Mouse (Mus musculus) midbrain, embryonic 13.5 days (tissue): ENCODE data around the gene Fhod1. TPM values are rescaled to one million over a fixed set of nuclear protein-coding genes. Genes with fewer than 3 reads are reported as not detected.
A peak's percentile ranks its signal among the peaks of the same experiment; 100 is the strongest.

Source experiments
- ATAC-seq: fragments of 200-750 bp; cut with Nextera tagmentation; 2 replicates; pipeline ENCODE4 v1.8.0; 2017; ENCODE audit warnings: mild to moderate bottlenecking, moderate TSS enrichment, moderate library complexity
- H3K27ac ChIP-seq: fragments of 300-500 bp; sonication (generic); 2 replicates; pipeline ENCODE4 v1.5.1; 2015; ENCODE audit warnings: inconsistent platforms, mild to moderate bottlenecking, moderate library complexity
- H3K27me3 ChIP-seq: fragments of 300-500 bp; sonication (generic); 2 replicates; pipeline ENCODE4 v1.6.1; 2015; ENCODE audit warnings: mild to moderate bottlenecking, inconsistent platforms
- H3K36me3 ChIP-seq: fragments of 300-500 bp; sonication (generic); 2 replicates; pipeline ENCODE4 v1.6.1; 2015; ENCODE audit warnings: mild to moderate bottlenecking, inconsistent platforms
- H3K4me1 ChIP-seq: fragments of 300-500 bp; sonication (generic); replicated peaks from 2 replicates; pipeline ENCODE4 v1.6.1; 2015; ENCODE audit warnings: inconsistent platforms
- H3K4me2 ChIP-seq: fragments of 300-500 bp; sonication (generic); replicated peaks from 2 replicates; pipeline ENCODE4 v1.6.1; 2015; ENCODE audit warnings: moderate library complexity, mild to moderate bottlenecking, inconsistent platforms
- H3K4me3 ChIP-seq: fragments of 300-500 bp; sonication (generic); replicated peaks from 2 replicates; pipeline ENCODE4 v1.5.1; 2015; ENCODE audit warnings: mild to moderate bottlenecking, inconsistent platforms
- H3K9ac ChIP-seq: fragments of 300-500 bp; sonication (generic); replicated peaks from 2 replicates; pipeline ENCODE4 v1.6.1; 2015; ENCODE audit warnings: mild to moderate bottlenecking, inconsistent platforms
- H3K9me3 ChIP-seq: fragments of 300-500 bp; sonication (generic); 2 replicates; pipeline ENCODE4 v1.6.1; 2016; ENCODE audit warnings: mild to moderate bottlenecking, inconsistent platforms
- WGBS: fragments of 180-500 bp; shearing (Covaris S2); methylation state at CpG from one replicate; pipeline ENCODE4 v1.1.7; 2015; 5-methylcytosine and 5-hydroxymethylcytosine counted together
- polyA plus RNA-seq: library from polyadenylated mRNA; unstranded; fragments of >200 nt; fragmentation: Nextera tagmentation; extraction: Ambion mirVana; gene quantifications from 2 replicates; pipeline ENCODE4 v1.2.1, GENCODE M21; 2015

Gene Fhod1
- polyA plus RNA-seq, 1 experiment from 2014 or later: 0.57 TPM

- ATAC-seq: no peak
- Histone ChIP-seq H3K9me3 (no peaks in the 10 kb centered on the region), H3K4me2 (no peak overlapping the region), H3K27me3 (no peaks in the 10 kb centered on the region), H3K9ac (no peak overlapping the region), H3K27ac (no peak overlapping the region), H3K4me1 (no peaks in the 10 kb centered on the region), H3K36me3 (peaks cover 96% of the 10 kb centered on the region), H3K4me3 (no peak overlapping the region)
- 87% methylated on average over 1 of the region's 1 CpGs for WGBS
Measured at GRCm38 (mm10) chr8:105311718-105312117, 36.0 kb downstream of the Fhod1 start.

GRCm38 (mm10) chr8:105310118-105310517 lies 37.6 kb downstream of the Fhod1 start:
- Histone ChIP-seq H3K36me3 (peaks cover 84% of the 10 kb centered on the region), H3K9me3 (no peaks in the 10 kb centered on the region)
- 88% methylated on average over 8 of the region's 8 CpGs for WGBS

GRCm38 (mm10) chr8:105309142-105309847 lies 38.5 kb downstream of the Fhod1 start:
- no peak overlapping the region for H3K27ac ChIP-seq
- no peak overlapping the region for H3K4me3 ChIP-seq
- peaks cover 83% of the 10 kb centered on the region for H3K36me3 ChIP-seq
- WGBS: 83% methylated on average over 15 of the region's 15 CpGs
- no peaks in the 10 kb centered on the region for H3K9me3 ChIP-seq
- no peaks in the 10 kb centered on the region for H3K27me3 ChIP-seq
- no peak overlapping the region for H3K4me2 ChIP-seq
- no peak overlapping the region for H3K9ac ChIP-seq
- no peak for ATAC-seq
- peaks cover 20% of the 10 kb centered on the region for H3K4me1 ChIP-seq

More at GRCm38 (mm10) chr8:105310118-105310517, 37.6 kb downstream of the Fhod1 start:
- Histone ChIP-seq H3K27ac (no peak overlapping the region), H3K4me1 (peaks cover 13% of the 10 kb centered on the region), H3K9ac (no peak overlapping the region), H3K4me3 (no peak overlapping the region), H3K27me3 (no peaks in the 10 kb centered on the region), H3K4me2 (no peak overlapping the region)
- no peak for ATAC-seq

- Histone ChIP-seq H3K4me3 (no peak overlapping the region), H3K27ac (no peak overlapping the region), H3K4me1 (peaks cover 21% of the 10 kb centered on the region), H3K4me2 (no peak overlapping the region), H3K36me3 (peaks cover 83% of the 10 kb centered on the region), H3K27me3 (no peaks in the 10 kb centered on the region), H3K9me3 (no peaks in the 10 kb centered on the region), H3K9ac (no peak overlapping the region)
- no peak for ATAC-seq
- 93% methylated on average over 10 of the region's 10 CpGs for WGBS
Measured at GRCm38 (mm10) chr8:105308428-105308827, 39.3 kb downstream of the Fhod1 start.

GRCm38 (mm10) chr8:105307670-105308069 lies 40.1 kb downstream of the Fhod1 start:
- ATAC-seq: no peak
- Histone ChIP-seq H3K36me3 (peaks cover 83% of the 10 kb centered on the region), H3K27me3 (no peaks in the 10 kb centered on the region), H3K9me3 (no peaks in the 10 kb centered on the region), H3K4me2 (no peak overlapping the region), H3K4me3 (no peak overlapping the region), H3K9ac (no peak overlapping the region), H3K4me1 (peaks cover 21% of the 10 kb centered on the region), H3K27ac (no peak overlapping the region)
- 94% methylated on average over 13 of the region's 13 CpGs for WGBS

GRCm38 (mm10) chr8:105306146-105306691 lies 41.5 kb downstream of the Fhod1 start:
- H3K4me1 ChIP-seq: peaks cover 21% of the 10 kb centered on the region
- H3K27me3 ChIP-seq: no peaks in the 10 kb centered on the region
- H3K9me3 ChIP-seq: no peaks in the 10 kb centered on the region
- H3K27ac ChIP-seq: no peak overlapping the region
- no peak overlapping the region for H3K4me3 ChIP-seq
- H3K36me3 ChIP-seq: peaks cover 82% of the 10 kb centered on the region
- ATAC-seq: peak; percentile 4
- peak overlapping the region; percentile 54; the same call in 1 of the 2 replicates for H3K9ac ChIP-seq
- WGBS: 66% methylated on average over 5 of the region's 5 CpGs
- H3K4me2 ChIP-seq: peak overlapping the region; percentile 45

GRCm38 (mm10) chr8:105305211-105306145 lies 42.3 kb downstream of the Fhod1 start, which contains the start of gene Elmo3:
Gene Elmo3 (plus strand): TSS chr8:105305601.
- Histone ChIP-seq H3K36me3 (peaks cover 85% of the 10 kb centered on the region), H3K27ac (no peak within 1 kb of the TSS; the same call in 1 of the 2 replicates), H3K4me3 (no peak within 1 kb of the TSS)

GRCm38 (mm10) chr8:105304325-105305210 lies 43.2 kb downstream of the Fhod1 start:
- Histone ChIP-seq H3K36me3 (peaks cover 86% of the 10 kb centered on the region), H3K4me3 (no peak overlapping the region), H3K27ac (no peak overlapping the region; the same call in 1 of the 2 replicates), H3K4me1 (peaks cover 21% of the 10 kb centered on the region), H3K4me2 (no peak overlapping the region), H3K9ac (no peak overlapping the region), H3K9me3 (no peaks in the 10 kb centered on the region), H3K27me3 (no peaks in the 10 kb centered on the region)
- ATAC-seq: peak; percentile 12; the same call in 1 of the 2 replicates
- WGBS: 75% methylated on average over 9 of the region's 9 CpGs

More at GRCm38 (mm10) chr8:105305211-105306145, 42.3 kb downstream of the Fhod1 start, which contains the start of gene Elmo3:
- 11% methylated on average over 30 of the region's 30 CpGs for WGBS
- Histone ChIP-seq H3K4me1 (peaks cover 21% of the 10 kb centered on the region), H3K9me3 (no peaks in the 10 kb centered on the region), H3K9ac (peak within 1 kb of the TSS; percentile 54), H3K27me3 (no peaks in the 10 kb centered on the region), H3K4me2 (peak within 1 kb of the TSS; percentile 45)
- peak; percentile 59 for ATAC-seq

- no peaks in the 10 kb centered on the region for H3K9me3 ChIP-seq
- no peak for ATAC-seq
- no peak overlapping the region for H3K27ac ChIP-seq
- H3K4me2 ChIP-seq: no peak overlapping the region
- no peak overlapping the region for H3K4me3 ChIP-seq
- H3K4me1 ChIP-seq: peaks cover 28% of the 10 kb centered on the region
- peaks cover 83% of the 10 kb centered on the region for H3K36me3 ChIP-seq
- no peak overlapping the region for H3K9ac ChIP-seq
- no peaks in the 10 kb centered on the region for H3K27me3 ChIP-seq
- WGBS: 91% methylated on average over 9 of the region's 9 CpGs
Measured at GRCm38 (mm10) chr8:105303874-105304273, 43.9 kb downstream of the Fhod1 start.

GRCm38 (mm10) chr8:105303396-105303795 lies 44.4 kb downstream of the Fhod1 start:
- 88% methylated on average over 8 of the region's 8 CpGs for WGBS
- Histone ChIP-seq H3K4me1 (peaks cover 33% of the 10 kb centered on the region), H3K9me3 (no peaks in the 10 kb centered on the region), H3K4me3 (no peak overlapping the region), H3K9ac (no peak overlapping the region), H3K27me3 (no peaks in the 10 kb centered on the region), H3K4me2 (no peak overlapping the region), H3K27ac (no peak overlapping the region), H3K36me3 (peaks cover 80% of the 10 kb centered on the region)
- no peak for ATAC-seq

GRCm38 (mm10) chr8:105299962-105300361 lies 47.8 kb downstream of the Fhod1 start:
- no peaks in the 10 kb centered on the region; the same call in 1 of the 2 replicates for H3K27me3 ChIP-seq
- peaks cover 31% of the 10 kb centered on the region for H3K4me1 ChIP-seq
- H3K9me3 ChIP-seq: no peaks in the 10 kb centered on the region
- no peak overlapping the region for H3K4me2 ChIP-seq
- 98% methylated on average over 8 of the region's 8 CpGs for WGBS
- ATAC-seq: no peak
- no peak overlapping the region for H3K9ac ChIP-seq
- H3K4me3 ChIP-seq: no peak overlapping the region
- H3K36me3 ChIP-seq: peaks cover 59% of the 10 kb centered on the region
- H3K27ac ChIP-seq: no peak overlapping the region
